Comparison of ENCODE assay signal across 8 mouse cellular contexts in genomic region chr10:5490029-5490428, GRCm38 (mm10).
DNase-seq lines count a peak whose midpoint lies in the region; ATAC-seq and TF ChIP-seq lines count a peak whose summit lies in the region.

No protein-coding gene starts in this region.

- no peaks in the 10 kb centered on the region for H3K9me3 ChIP-seq in stomach, postnatal 0 days (ENCODE audit: control insufficient read depth, low read length)

- intact Hi-C loops in heart, postnatal 25 days (cut with DNase I) = loop anchor here (2.0 kb wide), 1 partner anchor 65 kb away; no protein-coding TSS in a partner anchor

- TF ChIP-seq CTCF in stomach, postnatal 0 days (IDR thresholded peaks at IDR 0.05; ENCODE audit: low read depth) = peak; percentile 58

- H3K27me3 ChIP-seq in stomach, postnatal 0 days (ENCODE audit: control insufficient read depth, insufficient read depth, low read length) = no peaks in the 10 kb centered on the region

- no peak overlapping the region for H3K4me3 ChIP-seq in stomach, postnatal 0 days (ENCODE audit: low read depth, low read length)

- H3K4me2 ChIP-seq in stomach, postnatal 0 days (replicated peaks; ENCODE audit: low read depth) = no peak overlapping the region

- no peaks in the 10 kb centered on the region for H3K36me3 ChIP-seq in stomach, postnatal 0 days (ENCODE audit: control insufficient read depth, insufficient read depth, low read length)

- no peaks in the 10 kb centered on the region for H3K4me1 ChIP-seq in stomach, postnatal 0 days (replicated peaks; ENCODE audit: control insufficient read depth, insufficient read depth)

- 62% methylated on average over 6 of the region's 6 CpGs for WGBS in stomach, postnatal 0 days

- ATAC-seq in stomach, postnatal 0 days (ENCODE audit: low FRiP score, low TSS enrichment) = no peak
- ATAC-seq in monocyte, adult 5-6 weeks (replicated peaks; ENCODE audit: insufficient number of reproducible peaks, low FRiP score, low TSS enrichment, poor library complexity, severe bottlenecking) = no peak

- H3K9ac ChIP-seq in stomach, postnatal 0 days (ENCODE audit: low read length) = no peak overlapping the region

- TF ChIP-seq EP300 in stomach, postnatal 0 days (optimal IDR thresholded peaks at IDR 0.05) = no peak

- peak; percentile 64 for DNase-seq in heart, adult 11 months
- no peak for DNase-seq in heart, postnatal 25 days (ENCODE audit: low spot score)
- DNase-seq in right cerebral cortex, postnatal 14 days = peak; percentile 30
- DNase-seq in right cerebral cortex, adult 18-20 months = no peak
- peak; percentile 7 for DNase-seq in embryo, embryonic 10.5 days (ENCODE audit: low spot score)
- DNase-seq in stomach, postnatal 0 days (ENCODE audit: low spot score) = no peak
- no peak for DNase-seq in MN1 (ENCODE audit: low spot score)

- H3K27ac ChIP-seq in stomach, postnatal 0 days (replicated peaks) = no peak overlapping the region

Comparison
In these comparisons a context has a peak if more than half of its experiments do, and no peak if none do; other contexts are left out.
1. DNase-seq: peak in heart, adult 11 months (single experiment), right cerebral cortex, postnatal 14 days (single experiment) and embryo, embryonic 10.5 days (single experiment); none in heart, postnatal 25 days (single experiment), right cerebral cortex, adult 18-20 months (single experiment), stomach, postnatal 0 days (single experiment) and MN1 (single experiment).